Mouse (Mus musculus): ENCODE results near the gene Tnni2.

Tnni2 gene

GRCm38 (mm10) chr7:142430160-142430678 is 11.4 kb upstream of the Tnni2 start:
- DNase-seq (ENCODE audit: low spot score) = no peak

- no peak for DNase-seq (ENCODE audit: low spot score)
Measured at GRCm38 (mm10) chr7:142431106-142431505, 10.5 kb upstream of the Tnni2 start.

GRCm38 (mm10) chr7:142433623-142434022 is 8.0 kb upstream of the Tnni2 start:
- DNase-seq (ENCODE audit: low spot score) = no peak

- DNase-seq (ENCODE audit: low spot score) = no peak
Measured at GRCm38 (mm10) chr7:142434137-142434865, 7.3 kb upstream of the Tnni2 start, which contains the start of gene Syt8. TSS of gene Syt8 (plus strand) at chr7:142434850.

- no peak for DNase-seq (ENCODE audit: low spot score)
Measured at GRCm38 (mm10) chr7:142435524-142435923, 6.1 kb upstream of the Tnni2 start.

GRCm38 (mm10) chr7:142437324-142437723 is 4.3 kb upstream of the Tnni2 start:
- no peak for DNase-seq (ENCODE audit: low spot score)

- no peak for DNase-seq (ENCODE audit: low spot score)
Measured at GRCm38 (mm10) chr7:142439966-142440365, 1.6 kb upstream of the Tnni2 start.

- no peak for DNase-seq (ENCODE audit: low spot score)
Measured at GRCm38 (mm10) chr7:142440657-142441114, 922 bp upstream of the Tnni2 start.

- no peak for DNase-seq (ENCODE audit: low spot score)
Measured at GRCm38 (mm10) chr7:142442081-142442907, 686 bp downstream of the Tnni2 start.

- DNase-seq (ENCODE audit: low spot score) = no peak
Measured at GRCm38 (mm10) chr7:142442908-142443420, 1.4 kb downstream of the Tnni2 start.

- no peak for DNase-seq (ENCODE audit: low spot score)
Measured at GRCm38 (mm10) chr7:142443474-142443873, 1.9 kb downstream of the Tnni2 start.

- no peak for DNase-seq (ENCODE audit: low spot score)
Measured at GRCm38 (mm10) chr7:142444171-142444570, 2.6 kb downstream of the Tnni2 start.

GRCm38 (mm10) chr7:142445324-142445723 is 3.7 kb downstream of the Tnni2 start:
- no peak for DNase-seq (ENCODE audit: low spot score)

- DNase-seq (ENCODE audit: low spot score) = no peak
Measured at GRCm38 (mm10) chr7:142446264-142446663, 4.7 kb downstream of the Tnni2 start.

- DNase-seq (ENCODE audit: low spot score) = no peak
Measured at GRCm38 (mm10) chr7:142449038-142449617, 7.5 kb downstream of the Tnni2 start.

GRCm38 (mm10) chr7:142454706-142455105 is 13.1 kb downstream of the Tnni2 start:
- DNase-seq (ENCODE audit: low spot score) = no peak

GRCm38 (mm10) chr7:142455251-142455650 is 13.6 kb downstream of the Tnni2 start:
- DNase-seq (ENCODE audit: low spot score) = no peak

GRCm38 (mm10) chr7:142456806-142457205 is 15.2 kb downstream of the Tnni2 start:
- no peak for DNase-seq (ENCODE audit: low spot score)

GRCm38 (mm10) chr7:142457227-142457811 is 15.7 kb downstream of the Tnni2 start:
- no peak for DNase-seq (ENCODE audit: low spot score)

GRCm38 (mm10) chr7:142458026-142458425 is 16.4 kb downstream of the Tnni2 start:
- no peak for DNase-seq (ENCODE audit: low spot score)

- DNase-seq (ENCODE audit: low spot score) = no peak
Measured at GRCm38 (mm10) chr7:142458676-142459298, 17.2 kb downstream of the Tnni2 start.
